Mouse (Mus musculus) neural tube, embryonic 14.5 days (tissue): ENCODE results near the gene Fam92b. TPM values are rescaled to one million over a fixed set of nuclear protein-coding genes. Genes with fewer than 3 reads are reported as not detected.

Experiments used
- ATAC-seq: fragments of 200-750 bp; cut with Nextera tagmentation; 2 replicates; pipeline ENCODE4 v1.8.0; 2017; ENCODE audit warnings: low read depth, mild to moderate bottlenecking, moderate TSS enrichment, moderate library complexity
- H3K27ac ChIP-seq: fragments of 300-500 bp; sonication (generic); 2 replicates; pipeline ENCODE4 v1.5.1; 2014; ENCODE audit warnings: low read depth, mild to moderate bottlenecking, control low read depth, low read length, moderate library complexity, mixed read lengths
- H3K27me3 ChIP-seq: fragments of 300-500 bp; sonication (generic); 2 replicates; pipeline ENCODE4 v1.6.1; 2014; ENCODE audit warnings: low read length; ENCODE audit not compliant: control insufficient read depth, insufficient read depth
- H3K36me3 ChIP-seq: fragments of 300-500 bp; sonication (generic); 2 replicates; pipeline ENCODE4 v1.6.1; 2014; ENCODE audit warnings: low read length, mixed read lengths; ENCODE audit not compliant: control insufficient read depth, insufficient read depth
- H3K4me1 ChIP-seq: fragments of 300-500 bp; sonication (generic); 2 replicates; pipeline ENCODE4 v1.6.1; 2014; ENCODE audit warnings: low read length; ENCODE audit not compliant: control insufficient read depth, insufficient read depth
- H3K4me2 ChIP-seq: fragments of 300-500 bp; sonication (generic); 2 replicates; pipeline ENCODE4 v1.6.1; 2014; ENCODE audit warnings: mild to moderate bottlenecking, low read depth, low read length, control low read depth
- H3K4me3 ChIP-seq: fragments of 300-500 bp; sonication (generic); 2 replicates; pipeline ENCODE4 v1.5.1; 2014; ENCODE audit warnings: low read depth, low read length, control low read depth, mixed read lengths
- H3K9ac ChIP-seq: fragments of 300-500 bp; sonication (generic); replicated peaks from 2 replicates; pipeline ENCODE4 v1.6.1; 2014; ENCODE audit warnings: low read depth, mild to moderate bottlenecking, control low read depth, low read length, mixed read lengths
- H3K9me3 ChIP-seq: fragments of 300-500 bp; sonication (generic); 2 replicates; pipeline ENCODE4 v1.6.1; 2016; ENCODE audit warnings: low read length; ENCODE audit not compliant: control insufficient read depth
- WGBS: fragments of 180-500 bp; shearing (Covaris S2); extraction: QIAGEN DNeasy Blood & Tissue Kit; methylation state at CpG from one replicate; pipeline ENCODE4 v1.1.7; 2014; 5-methylcytosine and 5-hydroxymethylcytosine counted together
- polyA plus RNA-seq: library from polyadenylated mRNA; unstranded; fragments of >200 nt; fragmentation: Nextera tagmentation; extraction: Ambion mirVana; gene quantifications from 2 replicates; pipeline ENCODE4 v1.2.1, GENCODE M21; 2014

The Fam92b gene
- polyA plus RNA-seq, result 1.7 TPM in 2 replicates

DNA sequence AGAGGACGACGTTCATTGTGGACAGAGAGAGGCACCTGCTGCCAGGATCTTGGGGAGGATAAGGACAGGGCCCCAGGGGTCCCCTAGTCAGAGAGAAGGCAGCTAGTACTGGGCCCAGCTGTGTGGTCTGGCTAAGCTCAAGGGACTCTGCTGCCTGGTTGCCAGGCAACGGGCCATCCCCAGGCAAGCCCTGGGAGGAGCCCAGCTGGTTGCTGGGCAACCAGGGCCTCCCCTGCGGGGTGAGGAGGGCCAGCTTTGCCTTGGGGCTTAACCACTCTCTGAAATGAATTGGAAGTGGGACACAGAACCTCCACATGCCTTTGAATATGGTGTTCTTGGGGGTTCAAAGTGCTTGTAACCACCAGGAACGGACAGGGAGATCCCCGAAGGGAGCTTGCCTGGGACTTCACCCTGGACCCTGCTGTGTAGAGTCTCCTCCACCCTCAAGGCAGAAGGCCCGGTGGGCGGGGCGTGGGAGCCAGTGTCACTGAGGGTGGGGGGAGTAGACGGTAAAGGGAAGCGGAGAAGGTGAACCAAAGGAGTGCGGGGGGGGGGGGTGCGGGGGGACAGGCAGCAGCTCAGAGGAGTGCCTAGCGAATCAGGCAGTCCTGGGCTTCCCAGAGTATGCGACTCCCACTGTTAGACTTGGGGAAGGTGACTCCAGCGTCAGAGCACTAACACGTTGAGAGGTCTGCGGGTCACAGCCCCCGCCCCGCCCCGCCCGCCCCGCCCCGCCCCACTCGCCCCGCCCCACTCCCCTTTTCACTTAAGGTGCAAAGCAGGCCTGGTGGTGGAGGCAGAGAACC lies at the start of gene Fam92b:
Gene Fam92b (minus strand): TSS at position 149 of the 806 bp plus-strand sequence.
- Histone ChIP-seq H3K27me3 (peaks cover 4% of the 10 kb centered on the region; the same call in 1 of the 2 replicates), H3K36me3 (no peaks in the 10 kb centered on the region), H3K9ac (peak within 1 kb of the TSS; percentile 17), H3K27ac (peak within 1 kb of the TSS; percentile 67), H3K9me3 (no peaks in the 10 kb centered on the region), H3K4me2 (peak within 1 kb of the TSS; percentile 40), H3K4me1 (peaks cover 23% of the 10 kb centered on the region), H3K4me3 (no peak within 1 kb of the TSS)
- peak; percentile 89 for ATAC-seq
- 2% methylated on average over 22 of the region's 26 CpGs for WGBS

GRCm38 (mm10) chr8:120225421-120226151 lies 48.3 kb upstream of the Fam92b start:
- Histone ChIP-seq H3K9me3 (no peaks in the 10 kb centered on the region), H3K4me1 (peaks cover 29% of the 10 kb centered on the region), H3K27ac (no peak overlapping the region), H3K36me3 (no peaks in the 10 kb centered on the region), H3K4me3 (no peak overlapping the region), H3K9ac (no peak overlapping the region), H3K4me2 (no peak overlapping the region), H3K27me3 (no peaks in the 10 kb centered on the region)
- 21% methylated on average over 10 of the region's 10 CpGs for WGBS
- no peak for ATAC-seq

- no peak overlapping the region for H3K4me3 ChIP-seq
- H3K27ac ChIP-seq, result no peak overlapping the region
- no peaks in the 10 kb centered on the region for H3K9me3 ChIP-seq
- H3K36me3 ChIP-seq, result no peaks in the 10 kb centered on the region
- 49% methylated on average over 10 of the region's 11 CpGs for WGBS
- no peak for ATAC-seq
- no peak overlapping the region for H3K9ac ChIP-seq
- H3K4me1 ChIP-seq, result peaks cover 22% of the 10 kb centered on the region
- H3K27me3 ChIP-seq, result no peaks in the 10 kb centered on the region
- H3K4me2 ChIP-seq, result no peak overlapping the region
Observed at GRCm38 (mm10) chr8:120224521-120225420, 47.5 kb upstream of the Fam92b start.

GRCm38 (mm10) chr8:120222548-120222947 lies 45.3 kb upstream of the Fam92b start:
- ATAC-seq, result no peak
- Histone ChIP-seq H3K4me2 (no peak overlapping the region), H3K36me3 (no peaks in the 10 kb centered on the region), H3K4me1 (peaks cover 14% of the 10 kb centered on the region; the same call in 1 of the 2 replicates), H3K4me3 (no peak overlapping the region), H3K27me3 (no peaks in the 10 kb centered on the region), H3K27ac (no peak overlapping the region), H3K9ac (no peak overlapping the region), H3K9me3 (no peaks in the 10 kb centered on the region)
- 11% methylated on average over 11 of the region's 11 CpGs for WGBS

- H3K9ac ChIP-seq, result no peak overlapping the region
- no peak overlapping the region for H3K4me2 ChIP-seq
- no peaks in the 10 kb centered on the region for H3K9me3 ChIP-seq
- ATAC-seq, result peak; percentile 79; the same call in 1 of the 2 replicates
- no peak overlapping the region for H3K4me3 ChIP-seq
- 23% methylated on average over 13 of the region's 13 CpGs for WGBS
- H3K27me3 ChIP-seq, result no peaks in the 10 kb centered on the region
- peaks cover 16% of the 10 kb centered on the region for H3K4me1 ChIP-seq
- H3K27ac ChIP-seq, result peak overlapping the region; percentile 55; the same call in 1 of the 2 replicates
- no peaks in the 10 kb centered on the region for H3K36me3 ChIP-seq
Observed at GRCm38 (mm10) chr8:120216855-120217830, 39.9 kb upstream of the Fam92b start.

- Histone ChIP-seq H3K27me3 (no peaks in the 10 kb centered on the region), H3K36me3 (no peaks in the 10 kb centered on the region), H3K27ac (0 out of 2 replicates have a peak overlapping the region, but pooled peaks have one; percentile 16), H3K9me3 (no peaks in the 10 kb centered on the region), H3K4me1 (peaks cover 16% of the 10 kb centered on the region), H3K4me3 (no peak overlapping the region), H3K9ac (no peak overlapping the region), H3K4me2 (no peak overlapping the region)
- WGBS, result 25% methylated on average over 7 of the region's 7 CpGs
- ATAC-seq, result peak; percentile 29; the same call in 1 of the 2 replicates
Observed at GRCm38 (mm10) chr8:120215416-120216141, 38.3 kb upstream of the Fam92b start.

GRCm38 (mm10) chr8:120213939-120214338 lies 36.7 kb upstream of the Fam92b start:
- no peak overlapping the region for H3K9ac ChIP-seq
- ATAC-seq, result no peak
- peaks cover 16% of the 10 kb centered on the region for H3K4me1 ChIP-seq
- no peak overlapping the region for H3K4me3 ChIP-seq
- no peaks in the 10 kb centered on the region for H3K27me3 ChIP-seq
- H3K9me3 ChIP-seq, result no peaks in the 10 kb centered on the region
- 44% methylated on average over 5 of the region's 5 CpGs for WGBS
- no peaks in the 10 kb centered on the region for H3K36me3 ChIP-seq
- no peak overlapping the region for H3K4me2 ChIP-seq
- H3K27ac ChIP-seq, result no peak overlapping the region
